Mouse (Mus musculus): ENCODE results near the gene S100a10. TPM values are rescaled to one million over a fixed set of nuclear protein-coding genes. Genes with fewer than 3 reads are reported as not detected.
"Not testable (repeated sequence)": the region's sequence is repeated elsewhere in the genome, so short reads cannot be mapped to it uniquely, and the experiment has no call there.

S100a10 gene
- polyA plus RNA-seq, 1 experiment from 2014 or later: 201 TPM

DNA sequence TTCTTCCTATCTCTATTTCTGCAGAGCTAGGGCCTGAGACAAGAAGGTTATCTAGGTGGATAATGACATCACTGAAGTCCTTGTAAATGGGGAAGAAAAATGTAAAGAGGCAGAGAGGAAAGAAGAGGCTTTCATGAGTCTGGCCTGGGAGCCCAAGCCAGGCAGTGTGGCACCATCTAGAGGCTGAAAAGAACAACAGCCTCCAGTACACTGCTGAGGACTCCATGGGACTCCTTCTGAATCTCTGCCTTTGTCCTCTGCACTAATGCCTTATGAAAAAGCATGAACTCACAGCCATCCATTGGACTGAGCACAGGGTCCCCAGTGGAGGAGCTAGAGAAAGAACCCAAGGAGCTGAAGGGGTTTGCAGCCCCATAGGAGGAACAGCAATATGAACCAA is 54.1 kb downstream of the S100a10 start:
- H3K27ac ChIP-seq; H3K9me3 ChIP-seq (ENCODE audit: control insufficient read depth, low read length); H3K4me2 ChIP-seq (replicated peaks); H3K4me3 ChIP-seq (replicated peaks; ENCODE audit: low read length); DNase-seq (ENCODE audit: low spot score); H3K27me3 ChIP-seq (ENCODE audit: control insufficient read depth, insufficient read depth, low read length); H3K4me1 ChIP-seq (replicated peaks; ENCODE audit: control insufficient read depth, insufficient read depth, low read length); H3K36me3 ChIP-seq (replicated peaks; ENCODE audit: control insufficient read depth, insufficient read depth); H3K9ac ChIP-seq: not testable (repeated sequence)
- ATAC-seq (ENCODE audit: low FRiP score): peak; percentile 59; the same call in 1 of the 2 replicates

Other genes with a start within 250 kb of the S100a10 start
- not detected in 2 replicates for gene Hrnr, start 235.3 kb upstream of the S100a10 start, polyA plus RNA-seq (2014; fragmentation: Nextera tagmentation; extraction: Ambion mirVana)
- not detected in 2 replicates for gene Rptn, start 161.4 kb upstream of the S100a10 start, polyA plus RNA-seq (2014; fragmentation: Nextera tagmentation; extraction: Ambion mirVana)
- gene Tchh, start 112.8 kb upstream of the S100a10 start, polyA plus RNA-seq (2014; fragmentation: Nextera tagmentation; extraction: Ambion mirVana): 1.3 and 1.8 TPM in 2 replicates
- gene Tchhl1, start 86.3 kb upstream of the S100a10 start, polyA plus RNA-seq (2014; fragmentation: Nextera tagmentation; extraction: Ambion mirVana): not detected in 2 replicates
- gene S100a11, start 34.6 kb upstream of the S100a10 start, polyA plus RNA-seq (2014; fragmentation: Nextera tagmentation; extraction: Ambion mirVana): 185 and 218 TPM in 2 replicates
- gene Tdpoz2, start 97.6 kb downstream of the S100a10 start, polyA plus RNA-seq (2014; fragmentation: Nextera tagmentation; extraction: Ambion mirVana): not detected in 2 replicates
- not detected in 2 replicates for gene Tdpoz1, start 121.2 kb downstream of the S100a10 start, polyA plus RNA-seq (2014; fragmentation: Nextera tagmentation; extraction: Ambion mirVana)
- not detected in 2 replicates for gene Gm37596, start 138.0 kb downstream of the S100a10 start, polyA plus RNA-seq (2014; fragmentation: Nextera tagmentation; extraction: Ambion mirVana)
- not detected in 2 replicates for gene Gm5773, start 217.9 kb downstream of the S100a10 start, polyA plus RNA-seq (2014; fragmentation: Nextera tagmentation; extraction: Ambion mirVana)
- not detected in 2 replicates for gene Tdpoz4, start 241.3 kb downstream of the S100a10 start, polyA plus RNA-seq (2014; fragmentation: Nextera tagmentation; extraction: Ambion mirVana)

All from hindbrain, embryonic 14.5 days (tissue).